Mouse (Mus musculus): Measurements from ENCODE around the gene Snapc3.

DNA sequence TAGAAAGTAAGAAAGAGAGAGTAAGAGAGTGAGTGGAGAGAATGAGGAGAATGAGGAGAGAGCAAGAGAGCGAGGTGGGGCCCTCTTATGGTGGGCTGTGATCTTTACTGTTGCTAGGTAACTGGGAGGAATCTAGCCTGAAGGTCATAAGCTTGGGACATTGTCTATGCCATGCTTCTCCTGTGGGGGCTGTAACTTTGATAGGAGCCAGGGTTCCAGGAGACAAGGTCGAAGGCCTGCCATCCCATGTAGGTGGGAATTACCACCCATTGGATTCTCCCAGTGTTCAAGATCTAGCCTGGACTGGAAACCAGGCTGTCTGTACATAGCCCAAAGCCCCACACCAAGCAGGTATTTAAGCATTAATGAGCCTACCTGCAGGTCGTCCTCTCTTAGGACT, 50.7 kb downstream of the Snapc3 start:
- TF ChIP-seq TBP (conservative IDR thresholded peaks at IDR 0.05; ENCODE audit: low read depth, low read length) (no peak), HCFC1 (IDR thresholded peaks at IDR 0.05; ENCODE audit: low read depth, low read length) (no peak), CTCF (conservative IDR thresholded peaks at IDR 0.05 in 1 of 2, IDR thresholded peaks at IDR 0.05 in 1 of 2; ENCODE audit: low read depth in 2 of 2, low read length in 2 of 2) (no peak), CHD1 (IDR thresholded peaks at IDR 0.05; ENCODE audit: low read depth, low read length) (no peak), ZKSCAN1 (IDR thresholded peaks at IDR 0.05; ENCODE audit: borderline replicate concordance, low read depth, low read length) (no peak), POLR2A (IDR thresholded peaks at IDR 0.05; ENCODE audit: low read depth, low read length) (no peak), E2F4 (IDR thresholded peaks at IDR 0.05; ENCODE audit: insufficient replicate concordance, low read depth, low read length) (no peak), SMC3 (IDR thresholded peaks at IDR 0.05; ENCODE audit: low read depth, low read length) (no peak), USF1 (IDR thresholded peaks at IDR 0.05; ENCODE audit: low read depth, low read length) (no peak)

Data from CH12.LX (cell line).